Mouse (Mus musculus) liver, postnatal 0 days (tissue): ENCODE results near the gene Ppy. TPM values are rescaled to one million over a fixed set of nuclear protein-coding genes. Genes with fewer than 3 reads are reported as not detected.

Source experiments
- ATAC-seq: fragments of 200-750 bp; cut with Nextera tagmentation; 2 replicates; pipeline ENCODE4 v1.8.0; 2017; ENCODE audit warnings: mild to moderate bottlenecking, moderate library complexity
- DNase-seq: peaks from one replicate; pipeline ENCODE4 v3.0.0-alpha.2; 2016
- H3K27ac ChIP-seq: fragments of 300-500 bp; sonication (generic); 2 replicates; pipeline ENCODE4 v1.5.1; 2014; ENCODE audit warnings: antibody characterized with exemption, moderate library complexity, mild to moderate bottlenecking, low read depth
- H3K27me3 ChIP-seq: fragments of 300-500 bp; sonication (generic); 2 replicates; pipeline ENCODE4 v1.6.1; 2014; ENCODE audit warnings: low read length, control low read depth, mixed read lengths; ENCODE audit not compliant: insufficient read depth
- H3K36me3 ChIP-seq: fragments of 300-500 bp; sonication (generic); replicated peaks from 2 replicates; pipeline ENCODE4 v1.6.1; 2014; ENCODE audit warnings: mild to moderate bottlenecking, control low read depth, low read length, moderate library complexity, mixed read lengths; ENCODE audit not compliant: insufficient read depth
- H3K4me1 ChIP-seq: fragments of 300-500 bp; sonication (generic); 2 replicates; pipeline ENCODE4 v1.6.1; 2014; ENCODE audit warnings: antibody characterized with exemption, mild to moderate bottlenecking, control low read depth; ENCODE audit not compliant: insufficient read depth
- H3K4me2 ChIP-seq: fragments of 300-500 bp; sonication (generic); 2 replicates; pipeline ENCODE4 v1.6.1; 2014; ENCODE audit warnings: low read depth, mild to moderate bottlenecking, low read length, moderate library complexity, mixed read lengths
- H3K4me3 ChIP-seq: fragments of 300-500 bp; sonication (generic); 2 replicates; pipeline ENCODE4 v1.5.1; 2014; ENCODE audit warnings: low read depth, low read length
- H3K9ac ChIP-seq: fragments of 300-500 bp; sonication (generic); replicated peaks from 2 replicates; pipeline ENCODE4 v1.6.1; 2014; ENCODE audit warnings: mild to moderate bottlenecking, moderate library complexity
- H3K9me3 ChIP-seq: fragments of 300-500 bp; sonication (generic); 2 replicates; pipeline ENCODE4 v1.6.1; 2016; ENCODE audit warnings: mild to moderate bottlenecking, control low read depth, low read length, mixed read lengths
- CTCF ChIP-seq: sonication (generic); IDR thresholded peaks from 2 replicates; pipeline ENCODE4 v1.5.1; 2016; ENCODE audit warnings: antibody characterized with exemption, low read depth
- EP300 ChIP-seq: IDR thresholded peaks from 2 replicates; pipeline ENCODE4 v1.6.1; 2016; ENCODE audit warnings: antibody characterized with exemption, low read depth, mild to moderate bottlenecking
- WGBS: fragments of 180-500 bp; shearing (Covaris S2); extraction: QIAGEN DNeasy Blood & Tissue Kit; methylation state at CpG from one replicate; pipeline ENCODE4 v1.1.7; 2014; ENCODE audit not compliant: insufficient replicate concordance; 5-methylcytosine and 5-hydroxymethylcytosine counted together
- polyA plus RNA-seq: library from polyadenylated mRNA; unstranded; fragments of >200 nt; fragmentation: Nextera tagmentation; extraction: Ambion mirVana; gene quantifications from 2 replicates; pipeline ENCODE4 v1.2.1, GENCODE M21; 2015

Gene Ppy
- 0.72 TPM in 1 of 2 replicates, not detected in the other for polyA plus RNA-seq

GRCm38 (mm10) chr11:102101219-102101618 is at the start of gene Ppy:
Gene Ppy, minus strand, starts transcription at chr11:102101319.
- Histone ChIP-seq H3K27me3 (peaks cover 35% of the 10 kb centered on the region), H3K9me3 (no peaks in the 10 kb centered on the region), H3K4me3 (no peak within 1 kb of the TSS), H3K36me3 (no peaks in the 10 kb centered on the region), H3K27ac (no peak within 1 kb of the TSS), H3K4me2 (no peak within 1 kb of the TSS), H3K4me1 (peaks cover 21% of the 10 kb centered on the region), H3K9ac (no peak within 1 kb of the TSS)
- ATAC-seq (no peak), DNase-seq (no peak)
- TF ChIP-seq CTCF (no peak), EP300 (no peak)
- WGBS: 75% methylated on average over 4 of the region's 4 CpGs

- Histone ChIP-seq H3K9me3 (no peaks in the 10 kb centered on the region), H3K4me3 (peak overlapping the region; percentile 57), H3K9ac (no peak overlapping the region; the same call in 1 of the 2 replicates), H3K36me3 (peaks cover 2% of the 10 kb centered on the region), H3K27ac (no peak overlapping the region), H3K4me1 (peaks cover 5% of the 10 kb centered on the region; the same call in 1 of the 2 replicates), H3K27me3 (peaks cover 33% of the 10 kb centered on the region), H3K4me2 (peak overlapping the region; percentile 75)
- 18% methylated on average over 34 of the region's 34 CpGs for WGBS
- no peak for ATAC-seq
- DNase-seq: peak; percentile 44
- TF ChIP-seq CTCF (0 out of 2 replicates have a peak, but pooled peaks have one; percentile 12), EP300 (no peak)
Measured at GRCm38 (mm10) chr11:102147213-102147989, 46.3 kb upstream of the Ppy start.

- H3K27ac ChIP-seq: peak overlapping the region; percentile 81
- DNase-seq: no peak
- ATAC-seq: no peak
- peak overlapping the region; percentile 69 for H3K9ac ChIP-seq
- peaks cover 2% of the 10 kb centered on the region for H3K36me3 ChIP-seq
- no peaks in the 10 kb centered on the region for H3K9me3 ChIP-seq
- no peak for TF ChIP-seq EP300
- TF ChIP-seq CTCF: no peak
- peaks cover 33% of the 10 kb centered on the region for H3K27me3 ChIP-seq
- peaks cover 5% of the 10 kb centered on the region; the same call in 1 of the 2 replicates for H3K4me1 ChIP-seq
- H3K4me3 ChIP-seq: peak overlapping the region; percentile 57
- peak overlapping the region; percentile 75 for H3K4me2 ChIP-seq
- WGBS: 9% methylated on average over 17 of the region's 17 CpGs
Measured at GRCm38 (mm10) chr11:102146531-102146930, 45.4 kb upstream of the Ppy start.

GRCm38 (mm10) chr11:102146005-102146404 is 44.9 kb upstream of the Ppy start:
- peak overlapping the region; percentile 75 for H3K4me2 ChIP-seq
- peaks cover 5% of the 10 kb centered on the region; the same call in 1 of the 2 replicates for H3K4me1 ChIP-seq
- peak overlapping the region; percentile 57 for H3K4me3 ChIP-seq
- peak; percentile 57 for ATAC-seq
- peak overlapping the region; percentile 69 for H3K9ac ChIP-seq
- DNase-seq: peak; percentile 80
- TF ChIP-seq CTCF (no peak), EP300 (peak; percentile 51; the same call in 1 of the 2 replicates)
- peak overlapping the region; percentile 81 for H3K27ac ChIP-seq
- no peaks in the 10 kb centered on the region for H3K9me3 ChIP-seq
- WGBS: 4% methylated on average over 16 of the region's 16 CpGs
- peaks cover 33% of the 10 kb centered on the region for H3K27me3 ChIP-seq
- no peaks in the 10 kb centered on the region; the same call in none of the 2 replicates for H3K36me3 ChIP-seq

GRCm38 (mm10) chr11:102145471-102146001 is 44.4 kb upstream of the Ppy start, which contains the start of gene Nags:
Gene Nags, plus strand, starts transcription at chr11:102145513.
- peaks cover 33% of the 10 kb centered on the region for H3K27me3 ChIP-seq
- 2% methylated on average over 43 of the region's 50 CpGs for WGBS
- TF ChIP-seq CTCF (no peak), EP300 (no peak)
- peak within 1 kb of the TSS; percentile 57 for H3K4me3 ChIP-seq
- H3K9ac ChIP-seq: peak within 1 kb of the TSS; percentile 69
- peak; percentile 72 for DNase-seq
- H3K9me3 ChIP-seq: no peaks in the 10 kb centered on the region
- H3K36me3 ChIP-seq: no peaks in the 10 kb centered on the region; the same call in none of the 2 replicates
- ATAC-seq: peak; percentile 14
- peak within 1 kb of the TSS; percentile 81 for H3K27ac ChIP-seq
- peak within 1 kb of the TSS; percentile 75 for H3K4me2 ChIP-seq
- peaks cover 5% of the 10 kb centered on the region; the same call in 1 of the 2 replicates for H3K4me1 ChIP-seq

GRCm38 (mm10) chr11:102144957-102145470 is 43.9 kb upstream of the Ppy start:
- no peaks in the 10 kb centered on the region; the same call in none of the 2 replicates for H3K36me3 ChIP-seq
- no peaks in the 10 kb centered on the region for H3K9me3 ChIP-seq
- WGBS: 16% methylated on average over 13 of the region's 13 CpGs
- DNase-seq (no peak), ATAC-seq (peak; percentile 63)
- peak overlapping the region; percentile 69; the same call in 1 of the 2 replicates for H3K9ac ChIP-seq
- peaks cover 5% of the 10 kb centered on the region; the same call in 1 of the 2 replicates for H3K4me1 ChIP-seq
- no peak for TF ChIP-seq EP300
- TF ChIP-seq CTCF: no peak
- peak overlapping the region; percentile 81 for H3K27ac ChIP-seq
- peaks cover 33% of the 10 kb centered on the region for H3K27me3 ChIP-seq
- H3K4me3 ChIP-seq: peak overlapping the region; percentile 57
- H3K4me2 ChIP-seq: peak overlapping the region; percentile 75
